Mouse (Mus musculus): ENCODE results near the gene Actc1. TPM values are rescaled to one million over a fixed set of nuclear protein-coding genes. Genes with fewer than 3 reads are reported as not detected.

The Actc1 gene
- 3.5 and 6.1 TPM in 2 replicates for polyA plus RNA-seq (2012; rRNA removed)

GRCm38 (mm10) chr2:114052696-114053598, at the start of gene Actc1:
Gene Actc1, minus strand, starts transcription at chr2:114053548.

GRCm38 (mm10) chr2:114013295-114013771, 40.0 kb downstream of the Actc1 start, which contains the start of gene Gjd2:
Gene Gjd2, minus strand, starts transcription at chr2:114013619.

Other genes with a start within 250 kb of the Actc1 start
- 2.7 and 3.7 TPM in 2 replicates for gene Scg5, start 224.4 kb downstream of the Actc1 start, polyA plus RNA-seq (2012; rRNA removed)
- gene Arhgap11a, start 204.9 kb downstream of the Actc1 start, polyA plus RNA-seq (2012; rRNA removed), result 1.3 and 1.5 TPM in 2 replicates
- gene Gjd2, start 39.9 kb downstream of the Actc1 start, polyA plus RNA-seq (2012; rRNA removed), result 0.12 and 0.35 TPM in 2 replicates
- gene Aqr, start 133.5 kb upstream of the Actc1 start, polyA plus RNA-seq (2012; rRNA removed), result 13.1 and 13.3 TPM in 2 replicates
- 0.32 and 0.48 TPM in 2 replicates for gene Zfp770, start 147.9 kb upstream of the Actc1 start, polyA plus RNA-seq (2012; rRNA removed)